Mouse (Mus musculus) heart, embryonic 16.5 days (tissue): Measurements from ENCODE around the gene Clmp. TPM values are rescaled to one million over a fixed set of nuclear protein-coding genes. Genes with fewer than 3 reads are reported as not detected.

Source experiments
- ATAC-seq: fragments of 200-750 bp; cut with Nextera tagmentation; replicated peaks from 2 replicates; pipeline ENCODE4 v1.8.0; 2017; ENCODE audit warnings: moderate number of reproducible peaks; ENCODE audit not compliant: insufficient read depth, low FRiP score; ENCODE audit errors: extremely low read depth
- H3K27ac ChIP-seq: fragments of 300-500 bp; sonication (generic); 2 replicates; pipeline ENCODE4 v1.5.1; 2014; ENCODE audit warnings: mild to moderate bottlenecking, low read length, control low read depth, moderate library complexity
- H3K27me3 ChIP-seq: fragments of 300-500 bp; sonication (generic); 2 replicates; pipeline ENCODE4 v1.6.1; 2014; ENCODE audit warnings: low read length, mixed read lengths; ENCODE audit not compliant: control insufficient read depth, insufficient read depth
- H3K36me3 ChIP-seq: fragments of 300-500 bp; sonication (generic); 2 replicates; pipeline ENCODE4 v1.6.1; 2014; ENCODE audit not compliant: control insufficient read depth, insufficient read depth
- H3K4me1 ChIP-seq: fragments of 300-500 bp; sonication (generic); 2 replicates; pipeline ENCODE4 v1.6.1; 2014; ENCODE audit warnings: low read length, mixed read lengths; ENCODE audit not compliant: control insufficient read depth, insufficient read depth
- H3K4me2 ChIP-seq: fragments of 300-500 bp; sonication (generic); 2 replicates; pipeline ENCODE4 v1.6.1; 2014; ENCODE audit warnings: low read depth, mild to moderate bottlenecking, control low read depth, low read length
- H3K4me3 ChIP-seq: fragments of 300-500 bp; sonication (generic); 2 replicates; pipeline ENCODE4 v1.5.1; 2014; ENCODE audit warnings: mild to moderate bottlenecking, control low read depth, low read length
- H3K9ac ChIP-seq: fragments of 300-500 bp; sonication (generic); 2 replicates; pipeline ENCODE4 v1.6.1; 2014; ENCODE audit warnings: low read length, control low read depth
- H3K9me3 ChIP-seq: fragments of 300-500 bp; sonication (generic); replicated peaks from 2 replicates; pipeline ENCODE4 v1.6.1; 2016; ENCODE audit warnings: low read length; ENCODE audit not compliant: control insufficient read depth
- WGBS: fragments of 180-500 bp; shearing (Covaris S2); extraction: QIAGEN DNeasy Blood & Tissue Kit; methylation state at CpG from one replicate; pipeline ENCODE4 v1.1.7; 2014; 5-methylcytosine and 5-hydroxymethylcytosine counted together
- polyA plus RNA-seq: library from polyadenylated mRNA; unstranded; fragments of >200 nt; fragmentation: Nextera tagmentation; extraction: Ambion mirVana; gene quantifications from 2 replicates; pipeline ENCODE4 v1.2.1, GENCODE M21; 2015

Clmp gene
- polyA plus RNA-seq, 1 experiment from 2014 or later: 7.4 TPM

- Histone ChIP-seq H3K9me3 (no peaks in the 10 kb centered on the region), H3K4me3 (peak overlapping the region; percentile 31), H3K4me1 (peaks cover 14% of the 10 kb centered on the region), H3K27ac (0 out of 2 replicates have a peak overlapping the region, but pooled peaks have one; percentile 92), H3K4me2 (peak overlapping the region; percentile 62), H3K36me3 (no peaks in the 10 kb centered on the region), H3K27me3 (no peaks in the 10 kb centered on the region; the same call in 1 of the 2 replicates), H3K9ac (no peak overlapping the region)
- 0 out of 2 replicates have a peak, but pooled peaks have one; percentile 19 for ATAC-seq
- WGBS: 15% methylated on average over 4 of the region's 4 CpGs
Observed at GRCm38 (mm10) chr9:40756401-40756800, 70.6 kb downstream of the Clmp start.

- 10% methylated on average over 12 of the region's 12 CpGs for WGBS
- ATAC-seq: peak; percentile 79
- Histone ChIP-seq H3K9me3 (no peaks in the 10 kb centered on the region), H3K36me3 (no peaks in the 10 kb centered on the region), H3K4me1 (peaks cover 14% of the 10 kb centered on the region), H3K27me3 (no peaks in the 10 kb centered on the region; the same call in 1 of the 2 replicates), H3K4me3 (peak overlapping the region; percentile 44), H3K9ac (peak overlapping the region; percentile 58), H3K27ac (peak overlapping the region; percentile 92), H3K4me2 (peak overlapping the region; percentile 62)
Observed at GRCm38 (mm10) chr9:40757105-40757626, 71.4 kb downstream of the Clmp start.

DNA sequence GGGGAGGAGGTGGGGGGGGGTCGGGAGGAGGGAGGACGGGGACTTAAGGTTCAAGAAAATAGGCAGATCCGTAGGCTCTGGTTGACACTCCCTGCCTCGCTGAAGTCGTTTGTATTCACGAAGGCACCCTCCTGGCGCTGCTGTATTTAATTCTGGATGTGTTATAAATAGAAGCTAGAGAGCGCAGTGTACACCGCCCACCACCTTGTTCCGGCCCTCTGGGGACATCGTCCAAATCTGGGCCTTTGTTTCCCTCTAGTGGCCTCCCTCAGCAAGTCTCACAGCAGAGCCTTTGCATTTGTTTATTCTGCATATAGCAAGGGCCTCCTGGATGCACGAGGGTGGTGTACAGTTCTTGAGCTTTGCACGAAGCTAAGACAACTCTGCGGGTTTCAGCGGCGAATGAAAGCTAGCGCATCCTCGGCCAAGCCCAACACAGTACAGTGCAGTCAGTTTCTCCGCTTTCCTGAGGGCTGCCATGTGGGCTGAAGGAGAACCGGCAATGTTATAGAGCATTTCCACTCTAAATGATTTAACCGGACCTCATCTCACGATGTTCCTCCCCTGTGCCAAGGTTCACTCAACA lies 72.0 kb downstream of the Clmp start:
- H3K27ac ChIP-seq: peak overlapping the region; percentile 92
- peak overlapping the region; percentile 44 for H3K4me3 ChIP-seq
- H3K36me3 ChIP-seq: no peaks in the 10 kb centered on the region
- H3K4me2 ChIP-seq: peak overlapping the region; percentile 62
- H3K27me3 ChIP-seq: no peaks in the 10 kb centered on the region; the same call in 1 of the 2 replicates
- WGBS: 8% methylated on average over 21 of the region's 22 CpGs
- peak overlapping the region; percentile 58 for H3K9ac ChIP-seq
- H3K4me1 ChIP-seq: peaks cover 14% of the 10 kb centered on the region
- H3K9me3 ChIP-seq: no peaks in the 10 kb centered on the region
- ATAC-seq: peak; percentile 92

- peaks cover 5% of the 10 kb centered on the region for H3K4me1 ChIP-seq
- no peaks in the 10 kb centered on the region for H3K27me3 ChIP-seq
- H3K36me3 ChIP-seq: no peaks in the 10 kb centered on the region
- 90% methylated on average over 6 of the region's 6 CpGs for WGBS
- no peak for ATAC-seq
- no peak overlapping the region for H3K9ac ChIP-seq
- no peak overlapping the region for H3K27ac ChIP-seq
- H3K4me2 ChIP-seq: no peak overlapping the region
- no peaks in the 10 kb centered on the region for H3K9me3 ChIP-seq
- no peak overlapping the region for H3K4me3 ChIP-seq
Observed at GRCm38 (mm10) chr9:40762354-40762753, 76.6 kb downstream of the Clmp start.

- 75% methylated on average over 9 of the region's 9 CpGs for WGBS
- H3K4me3 ChIP-seq: no peak overlapping the region
- H3K27ac ChIP-seq: 0 out of 2 replicates have a peak overlapping the region, but pooled peaks have one; percentile 34
- H3K27me3 ChIP-seq: no peaks in the 10 kb centered on the region
- H3K9ac ChIP-seq: no peak overlapping the region
- ATAC-seq: no peak
- no peaks in the 10 kb centered on the region for H3K36me3 ChIP-seq
- no peaks in the 10 kb centered on the region for H3K4me1 ChIP-seq
- H3K4me2 ChIP-seq: peak overlapping the region; percentile 20; the same call in 1 of the 2 replicates
- no peaks in the 10 kb centered on the region for H3K9me3 ChIP-seq
Observed at GRCm38 (mm10) chr9:40764887-40765580, 79.3 kb downstream of the Clmp start.

- no peaks in the 10 kb centered on the region for H3K27me3 ChIP-seq
- H3K36me3 ChIP-seq: no peaks in the 10 kb centered on the region
- H3K9ac ChIP-seq: no peak overlapping the region
- ATAC-seq: 0 out of 2 replicates have a peak, but pooled peaks have one; percentile 18
- no peaks in the 10 kb centered on the region for H3K9me3 ChIP-seq
- 0 out of 2 replicates have a peak overlapping the region, but pooled peaks have one; percentile 34 for H3K27ac ChIP-seq
- H3K4me3 ChIP-seq: no peak overlapping the region
- H3K4me1 ChIP-seq: no peaks in the 10 kb centered on the region
- WGBS: 41% methylated on average over 12 of the region's 12 CpGs
- H3K4me2 ChIP-seq: peak overlapping the region; percentile 20; the same call in 1 of the 2 replicates
Observed at GRCm38 (mm10) chr9:40765581-40765940, 79.8 kb downstream of the Clmp start.

DNA sequence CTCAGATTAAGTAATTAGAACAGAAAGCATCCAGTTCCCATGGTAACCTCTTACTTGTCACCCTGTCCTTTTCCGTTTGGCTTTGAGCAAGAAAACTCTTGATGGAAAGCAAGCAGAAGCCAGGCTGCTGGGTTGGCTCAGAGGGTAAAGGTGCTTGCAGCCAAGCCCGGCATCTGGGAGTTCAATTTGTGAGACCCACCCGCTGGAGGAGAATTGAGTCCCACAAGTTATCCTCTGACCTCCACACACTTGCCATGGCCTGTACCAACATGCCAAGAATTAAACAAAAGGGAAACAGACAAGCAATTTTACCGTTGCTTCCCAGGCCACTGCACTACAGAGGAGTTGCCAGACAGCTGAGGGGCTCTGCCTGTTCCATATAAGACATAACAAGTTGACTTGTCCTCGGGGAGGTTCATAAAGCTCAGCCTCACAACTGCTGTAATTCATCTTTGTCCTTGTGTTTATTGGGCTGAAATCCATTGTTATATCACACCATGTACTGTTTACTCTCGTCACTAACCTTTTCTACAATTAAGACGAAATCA lies 80.4 kb downstream of the Clmp start:
- Histone ChIP-seq H3K4me3 (no peak overlapping the region), H3K4me2 (no peak overlapping the region), H3K27me3 (no peaks in the 10 kb centered on the region), H3K9me3 (no peaks in the 10 kb centered on the region), H3K36me3 (no peaks in the 10 kb centered on the region), H3K4me1 (no peaks in the 10 kb centered on the region), H3K9ac (no peak overlapping the region), H3K27ac (0 out of 2 replicates have a peak overlapping the region, but pooled peaks have one; percentile 9)
- ATAC-seq: no peak
- WGBS: 66% methylated on average over 7 of the region's 7 CpGs

GRCm38 (mm10) chr9:40767946-40768345 lies 82.2 kb downstream of the Clmp start:
- WGBS: 79% methylated on average over 4 of the region's 4 CpGs
- no peak overlapping the region for H3K4me3 ChIP-seq
- no peaks in the 10 kb centered on the region for H3K27me3 ChIP-seq
- H3K4me2 ChIP-seq: no peak overlapping the region
- H3K4me1 ChIP-seq: no peaks in the 10 kb centered on the region
- no peaks in the 10 kb centered on the region for H3K9me3 ChIP-seq
- ATAC-seq: no peak
- no peak overlapping the region for H3K9ac ChIP-seq
- H3K27ac ChIP-seq: no peak overlapping the region
- H3K36me3 ChIP-seq: no peaks in the 10 kb centered on the region

- no peak for ATAC-seq
- H3K4me2 ChIP-seq: no peak overlapping the region
- peaks cover 6% of the 10 kb centered on the region; the same call in 1 of the 2 replicates for H3K4me1 ChIP-seq
- no peak overlapping the region for H3K9ac ChIP-seq
- WGBS: 61% methylated on average over 13 of the region's 13 CpGs
- H3K9me3 ChIP-seq: no peaks in the 10 kb centered on the region
- no peaks in the 10 kb centered on the region for H3K27me3 ChIP-seq
- H3K27ac ChIP-seq: no peak overlapping the region
- no peaks in the 10 kb centered on the region for H3K36me3 ChIP-seq
- no peak overlapping the region for H3K4me3 ChIP-seq
Observed at GRCm38 (mm10) chr9:40772246-40772645, 86.5 kb downstream of the Clmp start.
